Mouse (Mus musculus) layer of hippocampus, adult 2 months (tissue): ENCODE results near the gene Gcnt7. TPM values are rescaled to one million over a fixed set of nuclear protein-coding genes. Genes with fewer than 3 reads are reported as not detected.

Experiments
- DNase-seq, 2 experiments: peaks; one replicate each; pipeline ENCODE4 v3.0.0; 2022; ENCODE audit warnings: low spot score in 2 of 2
- H3K27ac ChIP-seq: fragments of 200-600 bp; 2 replicates; pipeline ENCODE4 v1.8.1; 2022
- H3K4me3 ChIP-seq: fragments of 200-600 bp; 2 replicates; pipeline ENCODE4 v1.8.1; 2022; ENCODE audit warnings: mild to moderate bottlenecking
- CTCF ChIP-seq: fragments of 200-600 bp; conservative IDR thresholded peaks from 2 replicates; pipeline ENCODE4 v1.8.1; 2022; ENCODE audit warnings: antibody characterized with exemption, mild to moderate bottlenecking, moderate library complexity
- total RNA-seq, 2 experiments: library from RNA; stranded (reverse); gene quantifications; 2 replicates each; pipeline ENCODE4 v1.2.3; 2021

Gene Gcnt7
- total RNA-seq, 2 experiments from 2014 or later, result not detected

DNA sequence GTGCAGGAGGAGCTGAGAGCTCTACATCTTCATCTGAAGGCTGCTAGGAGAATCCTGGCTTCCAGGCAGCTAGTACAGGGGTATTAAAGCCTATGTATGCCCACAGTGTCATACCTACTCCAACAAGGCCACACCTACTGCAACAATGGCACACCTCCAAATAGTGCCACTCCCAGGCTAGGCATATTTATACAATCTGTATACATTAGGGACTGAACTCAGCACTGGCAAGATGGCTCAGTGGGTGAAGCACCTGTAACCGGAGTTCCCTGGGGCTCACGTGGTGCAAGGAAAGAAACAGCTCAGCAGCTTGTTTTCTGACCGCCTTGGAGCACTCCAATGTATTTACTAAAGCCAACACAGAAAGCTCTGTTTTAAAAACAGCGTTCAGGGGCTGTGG lies 12.8 kb downstream of the Gcnt7 start:
- no peak for DNase-seq
- TF ChIP-seq CTCF, result no peak
- Histone ChIP-seq H3K4me3 (no peak overlapping the region), H3K27ac (no peak overlapping the region)

DNA sequence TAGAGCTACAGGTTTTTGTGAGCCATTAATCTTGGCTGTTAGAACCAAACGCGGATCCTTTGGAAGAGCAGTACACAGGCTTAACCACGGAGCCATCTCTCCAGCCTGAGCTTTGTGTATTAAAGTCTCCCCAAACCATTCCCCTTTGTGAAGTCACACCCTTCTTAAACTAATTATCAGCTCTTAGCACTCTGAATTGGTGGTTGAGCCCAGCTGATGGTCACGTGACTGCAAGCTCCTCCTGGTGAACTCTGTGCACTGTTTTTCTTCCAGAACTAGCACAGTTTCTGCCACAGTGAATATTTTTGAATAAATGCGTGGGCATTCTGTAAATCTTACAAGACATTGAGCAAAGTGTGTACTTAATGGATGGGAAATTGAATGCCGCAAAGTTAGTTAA lies 17.2 kb downstream of the Gcnt7 start:
- TF ChIP-seq CTCF, result no peak
- Histone ChIP-seq H3K4me3 (peak overlapping the region; percentile 96), H3K27ac (no peak overlapping the region)
- no peak for DNase-seq

DNA sequence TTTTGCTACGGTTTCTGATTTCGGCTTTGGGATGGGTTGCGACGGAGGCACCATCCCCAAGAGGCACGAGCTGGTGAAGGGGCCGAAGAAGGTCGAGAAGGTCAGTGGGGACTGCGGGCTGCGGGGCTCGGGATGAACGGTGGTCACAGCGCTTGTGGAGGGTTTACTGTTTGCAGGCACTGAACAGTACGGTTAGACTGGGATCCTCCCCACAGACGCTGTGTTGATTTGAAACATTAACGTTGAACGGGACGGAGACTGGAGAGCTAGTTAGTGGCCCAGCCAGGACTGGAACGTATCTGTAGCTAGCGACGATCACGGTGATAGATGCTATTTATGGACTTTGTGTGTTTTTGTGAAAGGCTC lies 17.8 kb downstream of the Gcnt7 start:
- no peak for DNase-seq
- Histone ChIP-seq H3K27ac (peak overlapping the region; percentile 89), H3K4me3 (peak overlapping the region; percentile 96)
- TF ChIP-seq CTCF, result no peak

DNA sequence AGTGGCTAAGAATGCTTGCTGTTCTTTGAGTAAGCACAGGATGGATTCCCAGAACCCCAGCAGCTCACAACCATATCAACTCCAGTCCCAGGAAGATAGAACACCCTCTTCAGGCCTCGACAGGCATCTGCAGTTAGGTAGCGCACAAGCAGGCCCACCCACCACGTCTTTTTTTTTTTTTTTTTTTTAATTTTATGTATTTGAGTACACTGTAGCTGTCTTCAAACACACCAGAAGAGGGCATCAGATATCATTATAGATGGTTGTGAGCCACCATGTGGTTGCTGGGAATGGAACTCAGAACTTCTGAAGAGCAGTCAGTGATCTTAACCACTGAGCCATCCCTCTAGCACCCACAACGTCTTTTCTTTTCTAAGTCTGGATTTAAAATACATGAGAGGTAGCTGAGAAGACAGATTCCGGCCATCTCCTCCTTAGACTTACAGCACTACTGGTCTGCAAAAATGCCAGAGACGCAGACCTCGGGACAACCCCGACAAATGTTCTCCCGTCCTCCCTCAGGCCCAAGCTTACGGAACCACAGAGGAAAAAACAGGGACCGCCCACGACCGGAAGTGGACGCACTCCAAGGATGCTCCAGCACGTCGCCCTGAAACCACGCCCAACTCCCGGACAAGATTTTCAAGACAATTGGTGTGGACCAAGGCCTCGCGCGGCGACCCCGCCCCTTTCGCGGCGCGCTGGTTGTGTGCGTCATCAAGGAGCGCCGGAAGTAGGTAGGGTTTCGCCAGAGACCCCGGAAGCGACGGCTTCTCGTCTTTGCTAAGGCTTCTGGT lies 18.4 kb downstream of the Gcnt7 start, which contains the start of gene Rtf2:
TSS of gene Rtf2 (plus strand) at position 714 of the 797 bp plus-strand sequence.
- peak; percentile 98 to 100 for DNase-seq
- peak; percentile 56 for TF ChIP-seq CTCF
- Histone ChIP-seq H3K4me3 (peak within 1 kb of the TSS; percentile 96), H3K27ac (peak within 1 kb of the TSS; percentile 89)

DNA sequence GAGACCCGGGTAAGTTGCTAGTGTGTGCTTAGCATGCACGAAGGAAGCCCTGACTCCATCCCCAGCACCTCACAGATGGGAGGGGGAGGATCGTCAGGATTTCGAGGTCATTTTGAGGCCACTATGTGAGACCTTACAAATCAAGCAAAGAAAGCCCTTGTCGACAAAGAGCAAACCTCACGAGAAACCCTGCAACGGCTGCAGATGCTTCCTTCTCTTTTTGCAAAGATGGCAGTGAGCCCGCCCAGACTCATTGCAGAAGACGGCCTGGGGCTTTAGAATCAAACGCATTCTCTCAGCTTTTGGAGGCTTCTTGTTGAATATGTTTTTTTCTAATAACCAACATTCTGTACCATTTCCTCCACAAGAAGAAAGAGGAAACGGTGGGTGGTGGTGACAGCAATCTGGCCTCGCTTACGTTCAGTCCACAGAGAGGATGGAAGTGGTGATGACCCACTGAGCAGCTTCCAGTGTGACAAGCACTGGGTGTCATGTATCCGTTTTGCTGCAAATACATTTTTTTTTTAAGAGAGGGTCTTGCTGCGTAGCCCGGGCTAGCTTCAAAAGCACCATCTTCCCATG lies 20.9 kb downstream of the Gcnt7 start:
- no peak overlapping the region for H3K4me3 ChIP-seq
- DNase-seq, result no peak
- no peak for TF ChIP-seq CTCF

DNA sequence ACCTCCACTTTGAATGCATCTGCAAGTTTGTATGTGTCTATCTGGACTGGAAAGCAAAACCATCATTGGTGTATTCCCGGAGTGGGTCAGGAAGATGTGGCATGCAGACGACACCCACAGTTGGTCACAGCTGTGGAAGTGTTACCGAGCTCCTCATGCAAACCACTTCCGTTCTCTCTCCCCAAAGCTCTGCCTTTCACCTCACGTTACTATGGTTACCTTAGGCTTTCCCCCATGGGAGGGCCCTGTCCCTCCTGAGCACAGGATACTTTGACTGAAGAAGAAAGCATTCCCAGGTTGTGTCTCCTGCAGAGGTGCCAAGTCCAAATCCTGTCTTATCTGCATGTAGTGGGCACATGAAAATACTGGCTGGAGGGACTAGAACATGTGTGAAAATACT lies 24.6 kb downstream of the Gcnt7 start:
- TF ChIP-seq CTCF, result no peak
- H3K27ac ChIP-seq, result no peak overlapping the region

More for the DNA sequence above, 20.9 kb downstream of the Gcnt7 start:
- H3K27ac ChIP-seq, result no peak overlapping the region

DNA sequence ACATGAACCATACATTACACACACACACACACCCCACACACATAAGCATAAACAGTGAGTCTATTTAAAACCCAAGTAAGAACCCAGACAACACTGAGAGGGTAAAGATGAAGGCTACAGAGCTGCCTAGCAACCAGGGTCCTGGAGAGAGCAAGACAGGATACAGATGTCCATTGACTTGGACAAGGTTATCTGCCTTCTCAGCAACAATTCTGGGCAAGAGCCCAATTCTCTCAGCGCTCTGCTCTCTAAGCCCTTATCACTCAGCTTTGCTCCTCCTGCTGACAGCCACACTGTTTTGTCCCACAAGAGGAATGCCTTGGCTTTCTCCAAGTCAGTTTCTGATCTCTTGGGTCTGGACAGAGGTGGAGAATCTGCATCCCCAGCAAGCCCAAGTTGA lies 27.8 kb downstream of the Gcnt7 start:
- TF ChIP-seq CTCF, result no peak
- DNase-seq, result no peak
- no peak overlapping the region for H3K27ac ChIP-seq
- H3K4me3 ChIP-seq, result no peak overlapping the region

More for the DNA sequence above, 24.6 kb downstream of the Gcnt7 start:
- no peak overlapping the region for H3K4me3 ChIP-seq
- DNase-seq, result no peak

DNA sequence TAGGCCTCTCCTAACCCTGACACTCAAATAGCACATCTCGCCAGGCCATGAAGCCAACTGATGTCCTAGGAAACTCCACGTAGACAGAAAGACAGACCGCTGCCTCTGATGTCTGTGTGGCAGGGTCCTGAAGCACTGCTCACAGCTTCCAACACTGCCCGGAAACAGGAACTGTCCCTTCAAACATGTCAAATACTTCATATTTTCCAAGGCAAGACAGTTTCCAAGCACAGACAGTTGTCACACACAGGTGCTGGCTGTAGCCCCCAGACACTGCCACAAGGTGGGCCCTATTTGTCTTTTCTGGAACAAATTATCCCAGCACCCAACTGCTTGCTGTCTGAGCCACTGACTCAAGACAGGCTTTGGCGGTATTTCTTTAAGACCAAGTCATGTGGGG lies 40.2 kb downstream of the Gcnt7 start:
- TF ChIP-seq CTCF, result no peak
- DNase-seq, result no peak

DNA sequence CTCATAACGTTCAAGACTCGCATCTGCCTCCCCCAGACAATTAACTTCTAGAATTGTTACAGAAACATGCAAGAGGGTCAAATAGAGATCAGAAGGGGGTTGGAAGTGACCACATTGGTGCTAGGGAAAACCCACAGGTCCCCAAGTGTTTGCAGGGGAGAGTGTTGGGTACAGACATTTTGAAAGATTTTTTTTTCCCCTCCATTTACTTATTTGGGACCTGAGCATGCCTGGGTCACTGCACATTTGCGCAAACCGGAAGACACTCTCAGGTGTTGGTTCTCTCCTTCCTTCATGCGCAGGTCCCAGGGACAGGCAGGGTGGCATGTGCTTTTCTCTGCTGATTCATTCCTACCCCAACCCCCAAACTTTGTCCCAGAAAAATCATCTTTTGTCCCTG lies 41.5 kb downstream of the Gcnt7 start:
- Histone ChIP-seq H3K27ac (no peak overlapping the region), H3K4me3 (no peak overlapping the region)
- no peak for TF ChIP-seq CTCF
- DNase-seq, result no peak

More for the DNA sequence above, 40.2 kb downstream of the Gcnt7 start:
- Histone ChIP-seq H3K4me3 (no peak overlapping the region), H3K27ac (no peak overlapping the region)

DNA sequence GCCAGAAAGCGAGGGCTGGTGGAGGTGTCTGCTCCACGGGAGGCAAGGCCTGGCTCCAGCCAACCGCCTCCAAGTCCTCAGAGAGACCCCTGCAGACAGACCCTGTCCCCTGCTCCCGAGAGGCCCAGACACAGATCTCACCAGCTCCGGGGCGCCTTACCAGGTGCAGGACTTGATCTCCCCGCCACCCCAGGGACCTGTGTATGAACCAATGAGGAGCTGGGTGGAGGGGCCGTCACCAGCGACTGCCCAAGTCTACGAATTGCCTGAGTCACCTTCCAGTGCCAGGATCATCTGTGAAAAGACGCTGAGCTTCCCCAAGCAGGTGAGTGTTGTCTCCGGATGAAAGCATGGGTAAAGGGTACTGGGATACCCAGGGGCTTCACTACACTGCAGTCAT lies 42.2 kb downstream of the Gcnt7 start:
- Histone ChIP-seq H3K27ac (no peak overlapping the region), H3K4me3 (no peak overlapping the region)
- TF ChIP-seq CTCF, result no peak
- DNase-seq, result no peak

DNA sequence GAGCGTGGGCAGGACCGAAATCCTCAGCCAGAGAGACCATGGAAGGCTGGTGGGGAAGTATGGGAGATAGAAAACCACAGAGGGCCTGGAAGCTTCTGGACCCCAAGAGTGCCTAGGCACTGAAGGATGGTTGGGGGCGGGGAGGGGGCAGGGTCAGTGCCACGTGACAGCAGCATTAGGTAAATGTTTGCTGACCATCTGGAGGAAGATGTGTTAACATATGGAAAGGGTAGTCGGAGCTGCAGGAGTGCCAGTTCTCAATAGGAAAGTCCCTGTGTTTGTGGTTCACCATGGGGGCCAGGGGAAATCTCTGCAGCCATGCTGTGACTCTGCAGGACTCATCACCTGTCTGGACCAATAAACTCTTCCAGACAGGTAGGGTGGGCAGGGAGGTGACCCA lies 44.5 kb downstream of the Gcnt7 start:
- H3K27ac ChIP-seq, result no peak overlapping the region
- DNase-seq, result no peak
- no peak for TF ChIP-seq CTCF
- no peak overlapping the region for H3K4me3 ChIP-seq

DNA sequence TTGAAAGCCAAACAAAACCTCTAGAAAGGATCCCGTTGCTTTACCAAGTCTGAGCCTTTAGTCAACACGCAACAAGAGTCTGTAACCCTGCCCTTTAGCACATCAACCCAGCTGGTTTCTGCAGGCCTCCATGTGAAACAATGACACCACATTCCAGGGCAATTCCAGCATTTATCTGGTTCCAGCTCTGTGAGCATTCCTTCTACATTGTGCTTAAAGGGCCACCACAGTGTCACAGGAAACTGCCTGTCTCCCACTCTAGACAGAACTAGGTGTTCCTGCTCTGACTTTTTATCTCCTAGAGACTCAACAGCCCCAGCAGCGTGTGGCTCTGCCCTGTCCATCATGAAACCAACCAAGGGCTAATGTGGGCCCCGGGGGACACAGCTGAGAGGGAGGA lies 45.1 kb downstream of the Gcnt7 start:
- Histone ChIP-seq H3K27ac (no peak overlapping the region), H3K4me3 (no peak overlapping the region)
- DNase-seq, result no peak
- no peak for TF ChIP-seq CTCF

DNA sequence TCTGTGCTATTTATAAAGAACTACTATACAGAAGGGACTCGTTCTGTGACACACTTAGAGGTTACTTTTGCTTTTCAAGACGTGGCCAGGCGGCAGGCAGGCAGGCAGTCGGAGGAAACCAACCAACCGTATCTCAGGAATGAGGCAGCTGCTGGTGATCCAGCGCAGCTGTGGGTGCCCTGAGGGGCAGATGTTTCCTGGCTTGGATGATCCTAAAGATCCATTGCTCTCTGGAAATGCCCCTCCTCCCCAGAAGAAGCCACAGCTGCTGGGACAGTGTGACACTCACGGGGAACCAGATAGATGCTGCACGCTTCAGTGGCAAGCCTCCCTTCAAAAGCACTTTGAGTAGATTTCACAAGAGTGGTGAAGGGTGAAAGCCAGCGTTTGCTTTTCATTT lies 45.9 kb downstream of the Gcnt7 start:
- H3K27ac ChIP-seq, result no peak overlapping the region
- TF ChIP-seq CTCF, result no peak
- no peak overlapping the region for H3K4me3 ChIP-seq
- DNase-seq, result no peak

DNA sequence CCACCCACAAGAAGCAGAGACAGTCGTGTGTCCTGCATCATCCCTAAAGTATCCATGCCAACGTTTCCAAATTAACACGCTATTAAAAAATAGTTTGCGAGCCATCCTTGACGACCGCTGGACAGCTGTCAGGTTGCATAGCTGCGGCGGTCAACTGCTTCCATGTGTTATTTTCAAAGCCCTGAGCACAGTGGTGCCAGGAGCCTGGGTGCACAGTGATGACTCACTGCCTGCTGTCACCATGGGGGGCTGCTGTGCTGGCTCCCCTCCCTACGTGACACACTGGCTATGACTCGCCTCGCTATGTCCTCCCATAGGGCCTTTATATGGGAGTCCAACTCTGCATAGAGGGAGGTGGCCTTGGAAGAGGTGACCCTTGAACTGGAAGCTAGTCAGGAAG lies 47.3 kb downstream of the Gcnt7 start:
- no peak for TF ChIP-seq CTCF
- H3K4me3 ChIP-seq, result no peak overlapping the region
- no peak overlapping the region for H3K27ac ChIP-seq
- DNase-seq, result peak in 1 of 2 experiments; percentile 14
